Mouse (Mus musculus) E14TG2a.4 (cell line): Measurements from ENCODE around the gene Dpy30.

Experiments used
- H3K27me3 ChIP-seq: 2 replicates; pipeline ENCODE4 v1.6.1; 2014; ENCODE audit warnings: low read length, control low read depth; ENCODE audit not compliant: insufficient read depth
- H3K36me3 ChIP-seq: 2 replicates; pipeline ENCODE4 v1.6.1; 2014; ENCODE audit warnings: low read length, control low read depth; ENCODE audit not compliant: insufficient read depth
- H3K4me1 ChIP-seq: replicated peaks from 2 replicates; pipeline ENCODE4 v1.6.1; 2014; ENCODE audit warnings: low read depth, low read length, control low read depth
- H3K4me3 ChIP-seq: replicated peaks from 2 replicates; pipeline ENCODE4 v1.5.1; 2014; ENCODE audit warnings: mild to moderate bottlenecking, low read length
- H3K9me3 ChIP-seq: 2 replicates; pipeline ENCODE4 v1.6.1; 2014; ENCODE audit warnings: low read length, control low read depth
- CTCF ChIP-seq: conservative IDR thresholded peaks from 2 replicates; pipeline ENCODE4 v1.5.1; 2014; ENCODE audit warnings: low read length
- NANOG ChIP-seq: IDR thresholded peaks from 2 replicates; pipeline ENCODE4 v1.6.1; 2014; ENCODE audit warnings: borderline replicate concordance, low read length, mixed read lengths
- POU5F1 ChIP-seq: IDR thresholded peaks from 2 replicates; pipeline ENCODE4 v1.6.1; 2014; ENCODE audit warnings: low read length, borderline replicate concordance

Gene Dpy30

DNA sequence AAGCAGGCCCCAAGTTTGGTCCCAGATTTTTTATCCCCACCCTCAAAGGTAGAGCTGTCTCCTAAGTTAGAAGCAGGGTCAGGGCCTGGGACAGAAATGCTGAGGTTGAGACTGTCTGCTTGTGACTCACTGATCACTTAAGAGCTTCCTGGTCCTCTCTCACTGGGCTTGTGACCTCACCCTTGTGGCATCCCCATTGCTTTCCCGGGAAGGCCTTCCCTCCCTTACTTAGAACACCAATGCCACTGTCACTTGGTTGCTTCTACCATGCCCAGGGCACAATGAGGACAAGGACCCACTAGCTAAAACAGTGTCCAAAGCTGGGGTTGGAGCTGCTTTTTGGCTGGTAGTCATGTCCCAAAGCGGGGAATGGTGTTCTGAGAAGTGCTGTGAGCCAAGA, 35.1 kb downstream of the Dpy30 start:
- H3K4me3 ChIP-seq = no peak overlapping the region
- no peaks in the 10 kb centered on the region for H3K9me3 ChIP-seq
- TF ChIP-seq NANOG = no peak
- no peaks in the 10 kb centered on the region for H3K27me3 ChIP-seq
- peaks cover 8% of the 10 kb centered on the region for H3K36me3 ChIP-seq
- peaks cover 77% of the 10 kb centered on the region for H3K4me1 ChIP-seq

GRCm38 (mm10) chr17:74286140-74286730, 37.5 kb downstream of the Dpy30 start:
- TF ChIP-seq POU5F1 = no peak
- no peak for TF ChIP-seq NANOG
- Histone ChIP-seq H3K36me3 (peaks cover 8% of the 10 kb centered on the region), H3K4me1 (peaks cover 74% of the 10 kb centered on the region), H3K4me3 (no peak overlapping the region), H3K9me3 (no peaks in the 10 kb centered on the region), H3K27me3 (no peaks in the 10 kb centered on the region)

GRCm38 (mm10) chr17:74285730-74286129, 38.0 kb downstream of the Dpy30 start:
- Histone ChIP-seq H3K4me3 (no peak overlapping the region), H3K36me3 (peaks cover 8% of the 10 kb centered on the region), H3K9me3 (no peaks in the 10 kb centered on the region), H3K4me1 (peaks cover 74% of the 10 kb centered on the region), H3K27me3 (no peaks in the 10 kb centered on the region)
- TF ChIP-seq NANOG = no peak
- TF ChIP-seq CTCF = no peak
- no peak for TF ChIP-seq POU5F1

GRCm38 (mm10) chr17:74284397-74285115, 39.2 kb downstream of the Dpy30 start:
- Histone ChIP-seq H3K27me3 (no peaks in the 10 kb centered on the region), H3K4me1 (peaks cover 70% of the 10 kb centered on the region), H3K36me3 (peaks cover 8% of the 10 kb centered on the region), H3K9me3 (no peaks in the 10 kb centered on the region), H3K4me3 (no peak overlapping the region)
- TF ChIP-seq CTCF (no peak), NANOG (no peak), POU5F1 (no peak)

DNA sequence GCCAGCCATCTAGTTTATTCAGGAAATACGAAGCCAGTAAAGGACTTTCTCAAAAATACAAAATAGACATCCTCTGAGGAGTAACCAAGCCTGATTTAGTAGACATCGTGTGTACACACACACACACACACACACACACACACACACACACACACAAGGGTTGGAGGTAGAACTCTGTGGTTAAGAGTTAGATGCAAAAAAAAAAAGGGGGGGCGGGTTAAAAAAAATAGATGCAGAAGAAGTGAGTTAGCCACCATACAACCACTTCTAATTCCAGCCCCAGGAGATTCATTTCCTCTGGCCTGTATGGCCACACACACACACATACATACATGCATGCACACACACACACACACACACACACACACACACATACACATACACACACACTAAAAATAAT, 41.7 kb downstream of the Dpy30 start:
- no peaks in the 10 kb centered on the region for H3K9me3 ChIP-seq
- no peaks in the 10 kb centered on the region for H3K36me3 ChIP-seq
- peaks cover 51% of the 10 kb centered on the region for H3K4me1 ChIP-seq
- H3K4me3 ChIP-seq = no peak overlapping the region
- H3K27me3 ChIP-seq = no peaks in the 10 kb centered on the region
- TF ChIP-seq POU5F1 (no peak), NANOG (no peak), CTCF (no peak)

DNA sequence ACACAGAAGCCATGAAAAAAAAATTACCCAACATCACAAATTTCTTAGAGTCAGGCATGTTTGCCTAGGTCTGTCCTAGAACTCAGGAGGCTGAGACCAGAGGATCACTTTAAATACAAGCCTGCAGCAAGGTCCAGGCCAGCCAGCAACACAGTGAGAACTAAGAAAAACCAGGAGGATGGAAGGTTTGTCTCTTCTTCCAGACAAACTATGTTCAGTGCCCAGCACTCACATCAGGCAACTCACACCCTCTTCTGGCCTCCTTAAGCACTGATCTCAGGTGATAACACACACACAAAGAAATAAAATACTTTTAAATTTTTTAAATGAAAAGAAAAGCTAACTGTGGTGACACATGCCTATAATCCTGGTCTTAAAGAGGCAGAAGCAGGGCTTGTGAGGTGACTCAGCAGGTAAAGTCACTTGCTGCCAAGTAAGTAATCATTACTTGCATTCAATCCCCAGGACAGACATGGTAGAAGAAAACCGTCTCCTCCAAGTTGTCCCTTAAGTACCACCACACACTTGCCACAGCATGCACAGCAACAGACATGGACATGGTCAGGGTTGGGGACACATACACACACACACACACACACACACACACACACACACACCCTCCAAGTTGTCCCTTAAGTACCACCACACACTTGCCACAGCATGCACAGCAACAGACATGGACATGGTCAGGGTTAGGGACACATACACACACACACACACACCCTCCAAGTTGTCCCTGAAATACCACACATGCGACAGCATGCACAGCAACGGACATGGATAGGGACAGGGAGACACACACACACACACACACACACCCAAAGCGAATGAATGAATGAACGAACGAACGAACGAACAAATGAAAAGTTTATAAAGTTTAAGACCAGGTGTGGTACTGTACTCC, 44.5 kb downstream of the Dpy30 start:
- no peaks in the 10 kb centered on the region for H3K27me3 ChIP-seq
- H3K9me3 ChIP-seq = no peaks in the 10 kb centered on the region
- TF ChIP-seq NANOG = no peak
- TF ChIP-seq CTCF = no peak
- no peak for TF ChIP-seq POU5F1
- no peaks in the 10 kb centered on the region for H3K36me3 ChIP-seq
- no peak overlapping the region for H3K4me3 ChIP-seq
- peaks cover 41% of the 10 kb centered on the region for H3K4me1 ChIP-seq

DNA sequence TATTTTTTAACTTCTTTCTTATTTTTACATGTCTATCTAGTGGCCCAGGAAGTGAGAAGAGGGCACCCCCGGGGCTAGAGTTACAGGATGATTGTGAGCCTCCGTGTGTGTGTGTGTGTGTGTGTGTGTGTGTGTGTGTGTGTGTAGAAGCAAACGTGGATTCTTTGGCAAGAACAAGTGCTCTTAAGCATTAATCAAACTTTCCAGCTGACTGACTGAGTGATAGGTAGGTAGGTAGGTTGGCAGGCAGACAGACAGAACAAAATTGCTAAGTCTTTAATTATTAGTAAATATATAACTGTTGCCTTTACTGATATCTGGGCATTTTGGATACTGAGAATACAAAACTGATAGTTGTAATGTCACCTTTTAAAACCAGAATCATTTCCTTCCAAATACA, 49.3 kb downstream of the Dpy30 start:
- TF ChIP-seq NANOG (no peak), CTCF (no peak), POU5F1 (no peak)
- H3K4me1 ChIP-seq = peaks cover 36% of the 10 kb centered on the region
- no peaks in the 10 kb centered on the region for H3K27me3 ChIP-seq
- H3K9me3 ChIP-seq = no peaks in the 10 kb centered on the region
- H3K36me3 ChIP-seq = no peaks in the 10 kb centered on the region
- H3K4me3 ChIP-seq = no peak overlapping the region

DNA sequence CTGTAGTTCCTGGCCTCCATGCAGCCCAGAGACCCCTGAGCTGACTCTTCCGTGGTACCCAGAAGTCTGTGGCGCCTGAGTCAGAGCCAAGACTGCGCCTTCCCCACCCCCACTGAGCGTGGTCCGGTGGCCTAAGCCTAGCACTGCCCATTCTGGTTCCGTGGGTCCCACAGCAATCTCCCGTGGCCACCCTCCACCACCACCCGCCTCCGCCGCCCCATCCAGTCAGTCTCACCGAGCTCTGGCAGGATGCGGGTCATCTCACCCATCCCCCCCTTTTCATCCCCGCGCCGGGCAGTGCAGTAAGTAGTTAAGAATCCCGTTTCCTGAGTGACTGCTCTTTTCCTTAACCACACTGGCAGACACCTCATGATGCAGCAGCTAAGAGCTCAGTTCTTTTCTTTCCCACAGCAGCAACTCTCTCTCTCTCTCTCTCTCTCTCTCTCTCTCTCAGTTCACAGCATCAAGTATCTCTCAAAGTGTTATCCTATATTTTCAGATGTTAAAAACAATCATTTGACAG, 51.0 kb downstream of the Dpy30 start:
- no peak for TF ChIP-seq POU5F1
- no peak for TF ChIP-seq NANOG
- TF ChIP-seq CTCF = no peak

More for the DNA sequence above, 51.0 kb downstream of the Dpy30 start:
- Histone ChIP-seq H3K27me3 (no peaks in the 10 kb centered on the region), H3K9me3 (no peaks in the 10 kb centered on the region), H3K4me3 (peak overlapping the region; percentile 61), H3K36me3 (no peaks in the 10 kb centered on the region), H3K4me1 (peaks cover 36% of the 10 kb centered on the region)
